Mouse (Mus musculus) neutrophil, adult 5-6 weeks (primary cell): ENCODE results near the gene Itga7. TPM values are rescaled to one million over a fixed set of nuclear protein-coding genes. Genes with fewer than 3 reads are reported as not detected.

Source experiments
- ATAC-seq: fragments of 151-379, 151-347 bp; 2 replicates; pipeline ENCODE4 v1.8.0; 2017; ENCODE audit warnings: mild to moderate bottlenecking, moderate TSS enrichment; ENCODE audit not compliant: insufficient number of reproducible peaks, poor library complexity, low FRiP score, severe bottlenecking; ENCODE audit errors: extremely low read depth
- total RNA-seq: library from RNA; stranded (forward); fragments of 200-1000 nt; gene quantifications from 2 replicates; pipeline ENCODE4 v1.2.3, GENCODE M21; 2017

The Itga7 gene
- total RNA-seq, 1 experiment from 2014 or later, result 0.35 TPM

GRCm38 (mm10) chr10:128909567-128910028 is 24.0 kb upstream of the Itga7 start:
- ATAC-seq, result peak; percentile 20; the same call in 1 of the 2 replicates

GRCm38 (mm10) chr10:128910066-128910841 is 23.4 kb upstream of the Itga7 start:
- ATAC-seq, result 0 out of 2 replicates have a peak, but pooled peaks have one; percentile 1

GRCm38 (mm10) chr10:128911430-128911829 is 22.2 kb upstream of the Itga7 start:
- ATAC-seq, result no peak

GRCm38 (mm10) chr10:128912268-128912667 is 21.4 kb upstream of the Itga7 start:
- no peak for ATAC-seq

- ATAC-seq, result no peak
Observed at GRCm38 (mm10) chr10:128912791-128913190, 20.8 kb upstream of the Itga7 start.

GRCm38 (mm10) chr10:128913219-128913618 is 20.4 kb upstream of the Itga7 start:
- ATAC-seq, result peak; percentile 78

- ATAC-seq, result no peak
Observed at GRCm38 (mm10) chr10:128913696-128914095, 19.9 kb upstream of the Itga7 start.

GRCm38 (mm10) chr10:128915550-128915949 is 18.1 kb upstream of the Itga7 start:
- ATAC-seq, result no peak

GRCm38 (mm10) chr10:128916665-128917064 is 17.0 kb upstream of the Itga7 start:
- no peak for ATAC-seq

- no peak for ATAC-seq
Observed at GRCm38 (mm10) chr10:128917400-128917799, 16.2 kb upstream of the Itga7 start.

GRCm38 (mm10) chr10:128918246-128918645 is 15.4 kb upstream of the Itga7 start:
- no peak for ATAC-seq

GRCm38 (mm10) chr10:128919203-128919631 is 14.4 kb upstream of the Itga7 start:
- no peak for ATAC-seq

- no peak for ATAC-seq
Observed at GRCm38 (mm10) chr10:128919966-128920365, 13.7 kb upstream of the Itga7 start.

GRCm38 (mm10) chr10:128920736-128921161 is 12.9 kb upstream of the Itga7 start:
- ATAC-seq, result no peak

- no peak for ATAC-seq
Observed at GRCm38 (mm10) chr10:128921251-128921650, 12.4 kb upstream of the Itga7 start.

- no peak for ATAC-seq
Observed at GRCm38 (mm10) chr10:128921883-128922821, 11.5 kb upstream of the Itga7 start.

GRCm38 (mm10) chr10:128922822-128923012 is 10.9 kb upstream of the Itga7 start, which contains the start of gene Rdh5:
TSS of gene Rdh5 (minus strand) at chr10:128922888.
- no peak for ATAC-seq

- peak; percentile 88 for ATAC-seq
Observed at GRCm38 (mm10) chr10:128923013-128923691, 10.5 kb upstream of the Itga7 start.

- no peak for ATAC-seq
Observed at GRCm38 (mm10) chr10:128923935-128924334, 9.7 kb upstream of the Itga7 start, which contains the start of gene Bloc1s1. TSS of gene Bloc1s1 (minus strand) at chr10:128924035.
